In the genomic region with DNA sequence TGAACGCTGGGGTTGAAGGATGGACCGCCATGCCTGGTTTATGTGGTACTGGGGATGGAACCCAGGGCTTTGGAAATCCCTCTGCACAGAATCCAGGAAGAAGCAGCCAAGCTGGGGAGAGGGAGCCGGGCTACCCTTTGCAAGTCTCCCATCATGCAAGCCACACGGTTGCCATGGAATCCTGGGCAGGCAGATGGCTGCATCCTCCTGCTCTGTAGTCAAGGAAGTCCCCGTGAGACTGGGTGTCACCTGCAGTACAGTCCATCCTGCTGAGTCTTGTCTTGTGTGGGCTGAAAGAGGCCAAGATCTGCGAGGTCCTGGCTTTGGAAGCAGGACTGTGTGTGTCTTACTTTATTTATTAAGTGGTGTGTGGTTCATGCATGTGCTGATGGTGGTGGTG, we compare ENCODE assay signal across 17 mouse cellular contexts.
A peak's percentile ranks its signal among the peaks of the same experiment; 100 is the strongest.
DNase-seq lines count a peak whose midpoint lies in the region.
"Had no signal": no experiment of that assay in that cellular context is flagged by ENCODE, and none has a peak within 500 bp of the region (broad histone marks: within the 10 kb centered on the region; RNA-seq: fewer than 3 reads in every experiment).

No protein-coding gene starts in this region.

- no peak overlapping the region for H3K4me3 ChIP-seq in limb, embryonic 10.5 days
- H3K4me3 ChIP-seq: embryonic facial prominence, embryonic 10.5 days; heart, embryonic 15.5 days; midbrain, embryonic 12.5 days; myocyte had no signal

- intact Hi-C loops in left cerebral cortex, postnatal 10 days (cut with DNase I) = loop anchor here (10.0 kb wide), 1 partner anchor 114 kb away; the partner anchor contains the start of gene S1pr3
- intact Hi-C loops in left cerebral cortex, postnatal 4 days (cut with DNase I) = no loop called here

- no peaks in the 10 kb centered on the region; the same call in 1 of the 2 replicates for H3K36me3 ChIP-seq in limb, embryonic 10.5 days
- H3K36me3 ChIP-seq: embryonic facial prominence, embryonic 10.5 days; heart, embryonic 15.5 days; midbrain, embryonic 12.5 days had no signal

- H3K4me1 ChIP-seq in limb, embryonic 10.5 days = peaks cover 21% of the 10 kb centered on the region
- H3K4me1 ChIP-seq: midbrain, embryonic 12.5 days had no signal

- peak; percentile 76 for DNase-seq in heart, adult 11 months
- no peak for DNase-seq in heart, postnatal 4 days
- DNase-seq in left cerebral cortex, postnatal 10 days (ENCODE audit: extremely low spot score in 1 of 2, low spot score in 2 of 2) = peak; percentile 29 to 49
- no peak for DNase-seq in left cerebral cortex, postnatal 4 days
- DNase-seq in layer of hippocampus, adult 9-11 months = peak; percentile 24
- DNase-seq in limb, embryonic 10.5 days (ENCODE audit: low spot score) = no peak
- no peak for DNase-seq in ovary, adult 18-20 months (ENCODE audit: low spot score)
- DNase-seq: cerebellum, adult 8-10 months; gastrocnemius, postnatal 14 days; kidney, adult 8-10 months; kidney, postnatal 36 days; liver had no signal

- 78% methylated on average over 6 of the region's 6 CpGs for WGBS in limb, embryonic 10.5 days

- no peaks in the 10 kb centered on the region for H3K9me3 ChIP-seq in limb, embryonic 10.5 days (replicated peaks)
- H3K9me3 ChIP-seq: heart, embryonic 15.5 days had no signal

- no peaks in the 10 kb centered on the region for H3K27me3 ChIP-seq in limb, embryonic 10.5 days (ENCODE audit: low read depth, poor library complexity, severe bottlenecking)
- H3K27me3 ChIP-seq: heart, embryonic 15.5 days; midbrain, embryonic 12.5 days had no signal

- peak overlapping the region; percentile 19; the same call in 1 of the 2 replicates for H3K27ac ChIP-seq in limb, embryonic 10.5 days
- H3K27ac ChIP-seq: embryonic facial prominence, embryonic 10.5 days; heart, embryonic 15.5 days; midbrain, embryonic 12.5 days; stomach, postnatal 0 days had no signal

Comparison
In these comparisons a context has a peak if more than half of its experiments do, and no peak if none do; other contexts are left out.
1. DNase-seq: peak in heart, adult 11 months (single experiment), left cerebral cortex, postnatal 10 days (2 of 2) and layer of hippocampus, adult 9-11 months (single experiment); none in heart, postnatal 4 days (single experiment), left cerebral cortex, postnatal 4 days (single experiment), limb, embryonic 10.5 days (single experiment) and ovary, adult 18-20 months (single experiment).